Mouse (Mus musculus) heart, embryonic 12.5 days (tissue): Measurements from ENCODE around the gene Pdlim5. TPM values are rescaled to one million over a fixed set of nuclear protein-coding genes. Genes with fewer than 3 reads are reported as not detected.

Source experiments
- ATAC-seq: fragments of 200-750 bp; cut with Nextera tagmentation; 2 replicates; pipeline ENCODE4 v1.8.0; 2017; ENCODE audit warnings: moderate TSS enrichment, moderate library complexity; ENCODE audit not compliant: insufficient number of reproducible peaks, low FRiP score
- H3K27ac ChIP-seq: fragments of 300-500 bp; sonication (generic); 2 replicates; pipeline ENCODE4 v1.5.1; 2016; ENCODE audit warnings: mild to moderate bottlenecking, moderate library complexity; ENCODE audit not compliant: poor library complexity, severe bottlenecking
- H3K27me3 ChIP-seq: fragments of 300-500 bp; sonication (generic); replicated peaks from 2 replicates; pipeline ENCODE4 v1.6.1; 2016; ENCODE audit warnings: mild to moderate bottlenecking, moderate library complexity
- H3K36me3 ChIP-seq: fragments of 300-500 bp; sonication (generic); 2 replicates; pipeline ENCODE4 v1.6.1; 2016; ENCODE audit warnings: mild to moderate bottlenecking, moderate library complexity
- H3K4me1 ChIP-seq: fragments of 300-500 bp; sonication (generic); replicated peaks from 2 replicates; pipeline ENCODE4 v1.6.1; 2016; ENCODE audit warnings: mild to moderate bottlenecking
- H3K4me2 ChIP-seq: fragments of 300-500 bp; sonication (generic); 2 replicates; pipeline ENCODE4 v1.6.1; 2016; ENCODE audit warnings: mild to moderate bottlenecking, moderate library complexity
- H3K4me3 ChIP-seq: fragments of 300-500 bp; sonication (generic); 2 replicates; pipeline ENCODE4 v1.5.1; 2016; ENCODE audit warnings: mild to moderate bottlenecking
- H3K9ac ChIP-seq: fragments of 300-500 bp; sonication (generic); 2 replicates; pipeline ENCODE4 v1.6.1; 2016; ENCODE audit warnings: mild to moderate bottlenecking, moderate library complexity
- H3K9me3 ChIP-seq: fragments of 300-500 bp; sonication (generic); replicated peaks from 2 replicates; pipeline ENCODE4 v1.6.1; 2016; ENCODE audit warnings: mild to moderate bottlenecking, moderate library complexity
- WGBS: fragments of 180-500 bp; shearing (Covaris S2); methylation state at CpG from one replicate; pipeline ENCODE4 v1.1.7; 2016; 5-methylcytosine and 5-hydroxymethylcytosine counted together
- polyA plus RNA-seq: library from polyadenylated mRNA; unstranded; fragments of >200 nt; fragmentation: Nextera tagmentation; extraction: Ambion mirVana; gene quantifications from 2 replicates; pipeline ENCODE4 v1.2.1, GENCODE M21; 2016

The Pdlim5 gene
- polyA plus RNA-seq, 1 experiment from 2014 or later: 218 TPM

- H3K27me3 ChIP-seq: no peaks in the 10 kb centered on the region
- no peaks in the 10 kb centered on the region for H3K9me3 ChIP-seq
- WGBS: 22% methylated on average over 1 of the region's 1 CpGs
- no peak overlapping the region for H3K9ac ChIP-seq
- ATAC-seq: no peak
- H3K4me2 ChIP-seq: no peak overlapping the region
- peaks cover 39% of the 10 kb centered on the region for H3K36me3 ChIP-seq
- H3K4me1 ChIP-seq: peaks cover 6% of the 10 kb centered on the region
- H3K27ac ChIP-seq: no peak overlapping the region
- H3K4me3 ChIP-seq: no peak overlapping the region
Measured at GRCm38 (mm10) chr3:142274993-142275392, 120.5 kb downstream of the Pdlim5 start.

GRCm38 (mm10) chr3:142274451-142274850 is 121.0 kb downstream of the Pdlim5 start:
- ATAC-seq: no peak
- H3K27ac ChIP-seq: no peak overlapping the region
- WGBS: 80% methylated on average over 3 of the region's 3 CpGs
- no peaks in the 10 kb centered on the region for H3K9me3 ChIP-seq
- peaks cover 43% of the 10 kb centered on the region for H3K36me3 ChIP-seq
- no peak overlapping the region for H3K9ac ChIP-seq
- H3K4me3 ChIP-seq: no peak overlapping the region
- H3K4me2 ChIP-seq: no peak overlapping the region
- H3K27me3 ChIP-seq: no peaks in the 10 kb centered on the region
- peaks cover 5% of the 10 kb centered on the region for H3K4me1 ChIP-seq

GRCm38 (mm10) chr3:142273265-142273664 is 122.2 kb downstream of the Pdlim5 start:
- Histone ChIP-seq H3K4me2 (no peak overlapping the region), H3K36me3 (peaks cover 45% of the 10 kb centered on the region), H3K9me3 (no peaks in the 10 kb centered on the region), H3K27me3 (no peaks in the 10 kb centered on the region), H3K4me1 (no peaks in the 10 kb centered on the region), H3K27ac (no peak overlapping the region), H3K9ac (no peak overlapping the region), H3K4me3 (no peak overlapping the region)
- no peak for ATAC-seq
- WGBS: 82% methylated on average over 6 of the region's 6 CpGs

GRCm38 (mm10) chr3:142256371-142256770 is 139.1 kb downstream of the Pdlim5 start:
- Histone ChIP-seq H3K9ac (no peak overlapping the region), H3K36me3 (peaks cover 29% of the 10 kb centered on the region), H3K4me2 (no peak overlapping the region), H3K27me3 (no peaks in the 10 kb centered on the region), H3K4me1 (no peaks in the 10 kb centered on the region), H3K9me3 (no peaks in the 10 kb centered on the region), H3K4me3 (no peak overlapping the region), H3K27ac (no peak overlapping the region)
- 68% methylated on average over 2 of the region's 2 CpGs for WGBS
- no peak for ATAC-seq

- H3K27me3 ChIP-seq: no peaks in the 10 kb centered on the region
- no peaks in the 10 kb centered on the region for H3K4me1 ChIP-seq
- H3K9me3 ChIP-seq: no peaks in the 10 kb centered on the region
- H3K9ac ChIP-seq: no peak overlapping the region
- peaks cover 11% of the 10 kb centered on the region for H3K36me3 ChIP-seq
- no peak overlapping the region for H3K27ac ChIP-seq
- no peak overlapping the region for H3K4me2 ChIP-seq
- no peak for ATAC-seq
- 86% methylated on average over 1 of the region's 1 CpGs for WGBS
- no peak overlapping the region for H3K4me3 ChIP-seq
Measured at GRCm38 (mm10) chr3:142252086-142252485, 143.4 kb downstream of the Pdlim5 start.

GRCm38 (mm10) chr3:142249458-142249857 is 146.0 kb downstream of the Pdlim5 start:
- Histone ChIP-seq H3K9me3 (no peaks in the 10 kb centered on the region), H3K4me3 (no peak overlapping the region), H3K36me3 (peaks cover 33% of the 10 kb centered on the region), H3K4me2 (no peak overlapping the region), H3K27me3 (no peaks in the 10 kb centered on the region), H3K4me1 (no peaks in the 10 kb centered on the region), H3K9ac (no peak overlapping the region), H3K27ac (no peak overlapping the region)
- no peak for ATAC-seq
- 84% methylated on average over 2 of the region's 2 CpGs for WGBS

- Histone ChIP-seq H3K27me3 (no peaks in the 10 kb centered on the region), H3K4me3 (no peak overlapping the region), H3K4me1 (no peaks in the 10 kb centered on the region), H3K9ac (no peak overlapping the region), H3K27ac (no peak overlapping the region), H3K9me3 (no peaks in the 10 kb centered on the region), H3K4me2 (no peak overlapping the region), H3K36me3 (peaks cover 44% of the 10 kb centered on the region)
- WGBS: 82% methylated on average over 5 of the region's 5 CpGs
- no peak for ATAC-seq
Measured at GRCm38 (mm10) chr3:142243263-142243662, 152.2 kb downstream of the Pdlim5 start.

GRCm38 (mm10) chr3:142239298-142239697 is 156.2 kb downstream of the Pdlim5 start:
- Histone ChIP-seq H3K9ac (no peak overlapping the region), H3K4me3 (no peak overlapping the region), H3K27me3 (no peaks in the 10 kb centered on the region), H3K4me1 (no peaks in the 10 kb centered on the region), H3K4me2 (no peak overlapping the region), H3K9me3 (no peaks in the 10 kb centered on the region), H3K36me3 (peaks cover 25% of the 10 kb centered on the region), H3K27ac (no peak overlapping the region)
- no peak for ATAC-seq
- WGBS: 94% methylated on average over 2 of the region's 2 CpGs

GRCm38 (mm10) chr3:142238260-142239046 is 157.0 kb downstream of the Pdlim5 start:
- H3K27ac ChIP-seq: no peak overlapping the region
- no peak overlapping the region for H3K4me2 ChIP-seq
- peaks cover 21% of the 10 kb centered on the region for H3K36me3 ChIP-seq
- H3K4me3 ChIP-seq: no peak overlapping the region
- H3K4me1 ChIP-seq: no peaks in the 10 kb centered on the region
- no peak overlapping the region for H3K9ac ChIP-seq
- WGBS: 80% methylated on average over 10 of the region's 10 CpGs
- no peaks in the 10 kb centered on the region for H3K27me3 ChIP-seq
- no peak for ATAC-seq
- no peaks in the 10 kb centered on the region for H3K9me3 ChIP-seq

- no peak overlapping the region for H3K4me3 ChIP-seq
- 87% methylated on average over 5 of the region's 5 CpGs for WGBS
- H3K4me1 ChIP-seq: no peaks in the 10 kb centered on the region
- H3K9me3 ChIP-seq: no peaks in the 10 kb centered on the region
- peaks cover 17% of the 10 kb centered on the region for H3K36me3 ChIP-seq
- H3K27ac ChIP-seq: no peak overlapping the region
- no peak overlapping the region for H3K4me2 ChIP-seq
- H3K9ac ChIP-seq: no peak overlapping the region
- no peak for ATAC-seq
- H3K27me3 ChIP-seq: no peaks in the 10 kb centered on the region
Measured at GRCm38 (mm10) chr3:142237621-142238020, 157.9 kb downstream of the Pdlim5 start.

GRCm38 (mm10) chr3:142233606-142234465 is 161.7 kb downstream of the Pdlim5 start:
- Histone ChIP-seq H3K36me3 (peaks cover 6% of the 10 kb centered on the region; the same call in 1 of the 2 replicates), H3K27me3 (no peaks in the 10 kb centered on the region), H3K27ac (no peak overlapping the region), H3K9me3 (no peaks in the 10 kb centered on the region), H3K9ac (no peak overlapping the region), H3K4me1 (no peaks in the 10 kb centered on the region), H3K4me2 (no peak overlapping the region), H3K4me3 (no peak overlapping the region)
- no peak for ATAC-seq
- 86% methylated on average over 16 of the region's 16 CpGs for WGBS
